Mouse (Mus musculus): ENCODE data around the gene Golga3. TPM values are rescaled to one million over a fixed set of nuclear protein-coding genes. Genes with fewer than 3 reads are reported as not detected.

Golga3 gene
- 13.4 and 16.5 TPM in 2 replicates for polyA plus RNA-seq (2015; fragmentation: Nextera tagmentation; extraction: Ambion mirVana)

GRCm38 (mm10) chr5:110176362-110177020 lies at the start of gene Golga3:
Gene Golga3, plus strand, starts transcription at chr5:110176701.

GRCm38 (mm10) chr5:110135293-110136086 lies 41.0 kb upstream of the Golga3 start, which contains the start of gene Chfr:
Gene Chfr, plus strand, starts transcription at chr5:110135842.

GRCm38 (mm10) chr5:110230780-110231461 lies 54.4 kb downstream of the Golga3 start, which contains the start of gene Ankle2:
Gene Ankle2, plus strand, starts transcription at chr5:110231004.

GRCm38 (mm10) chr5:110269141-110270101 lies 92.9 kb downstream of the Golga3 start, which contains the start of gene Pgam5:
Gene Pgam5, minus strand, starts transcription at chr5:110269913.

Other genes starting within 250 kb of the Golga3 start
- 18.0 and 21.6 TPM in 2 replicates for gene Zfp932, start 180.2 kb upstream of the Golga3 start, polyA plus RNA-seq (2015; fragmentation: Nextera tagmentation; extraction: Ambion mirVana)
- gene Gm17655, start 104.2 kb upstream of the Golga3 start, polyA plus RNA-seq (2015; fragmentation: Nextera tagmentation; extraction: Ambion mirVana): 1.7 and 2.1 TPM in 2 replicates
- 0.37 and 0.43 TPM in 2 replicates for gene Gm35315, start 82.3 kb upstream of the Golga3 start, polyA plus RNA-seq (2015; fragmentation: Nextera tagmentation; extraction: Ambion mirVana)
- gene Plcxd1, start 76.7 kb upstream of the Golga3 start, polyA plus RNA-seq (2015; fragmentation: Nextera tagmentation; extraction: Ambion mirVana): 0.47 and 0.60 TPM in 2 replicates
- 18.6 and 20.5 TPM in 2 replicates for gene Gtpbp6, start 68.5 kb upstream of the Golga3 start, polyA plus RNA-seq (2015; fragmentation: Nextera tagmentation; extraction: Ambion mirVana)
- gene Zfp605, start 66.6 kb upstream of the Golga3 start, polyA plus RNA-seq (2015; fragmentation: Nextera tagmentation; extraction: Ambion mirVana): 2.1 and 2.5 TPM in 2 replicates
- 22.5 and 24.8 TPM in 2 replicates for gene Chfr, start 40.9 kb upstream of the Golga3 start, polyA plus RNA-seq (2015; fragmentation: Nextera tagmentation; extraction: Ambion mirVana)
- gene Ankle2, start 54.3 kb downstream of the Golga3 start, polyA plus RNA-seq (2015; fragmentation: Nextera tagmentation; extraction: Ambion mirVana): 15.9 and 16.1 TPM in 2 replicates
- gene Pgam5, start 93.2 kb downstream of the Golga3 start, polyA plus RNA-seq (2015; fragmentation: Nextera tagmentation; extraction: Ambion mirVana): 30.4 and 30.5 TPM in 2 replicates
- 5.1 and 6.1 TPM in 2 replicates for gene Pxmp2, start 109.5 kb downstream of the Golga3 start, polyA plus RNA-seq (2015; fragmentation: Nextera tagmentation; extraction: Ambion mirVana)
- 3.8 and 6.3 TPM in 2 replicates for gene Pole, start 109.6 kb downstream of the Golga3 start, polyA plus RNA-seq (2015; fragmentation: Nextera tagmentation; extraction: Ambion mirVana)
- 0.26 and 0.74 TPM in 2 replicates for gene P2rx2, start 166.5 kb downstream of the Golga3 start, polyA plus RNA-seq (2015; fragmentation: Nextera tagmentation; extraction: Ambion mirVana)
- not detected in 2 replicates for gene Lrcol1, start 168.0 kb downstream of the Golga3 start, polyA plus RNA-seq (2015; fragmentation: Nextera tagmentation; extraction: Ambion mirVana)